Mouse (Mus musculus) midbrain, postnatal 0 days (tissue): Measurements from ENCODE around the gene Tln2. TPM values are rescaled to one million over a fixed set of nuclear protein-coding genes. Genes with fewer than 3 reads are reported as not detected.
A peak's percentile ranks its signal among the peaks of the same experiment; 100 is the strongest.

ENCODE experiments used
- ATAC-seq: fragments of 200-750 bp; cut with Nextera tagmentation; 2 replicates; pipeline ENCODE4 v1.8.0; 2017; ENCODE audit warnings: moderate number of reproducible peaks, mild to moderate bottlenecking, moderate TSS enrichment, moderate library complexity; ENCODE audit not compliant: low FRiP score
- DNase-seq: peaks from one replicate; pipeline ENCODE4 v3.0.0-alpha.2; 2015; ENCODE audit warnings: low spot score
- H3K27ac ChIP-seq: fragments of 300-500 bp; sonication (generic); 2 replicates; pipeline ENCODE4 v1.5.1; 2014; ENCODE audit warnings: low read depth, mild to moderate bottlenecking, low read length, mixed read lengths
- H3K27me3 ChIP-seq: fragments of 300-500 bp; sonication (generic); 2 replicates; pipeline ENCODE4 v1.6.1; 2014; ENCODE audit warnings: low read length, control low read depth, mixed read lengths; ENCODE audit not compliant: insufficient read depth
- H3K36me3 ChIP-seq: fragments of 300-500 bp; sonication (generic); 2 replicates; pipeline ENCODE4 v1.6.1; 2014; ENCODE audit warnings: low read length, control low read depth, mixed read lengths; ENCODE audit not compliant: insufficient read depth
- H3K4me1 ChIP-seq: fragments of 300-500 bp; sonication (generic); 2 replicates; pipeline ENCODE4 v1.6.1; 2014; ENCODE audit warnings: mild to moderate bottlenecking, control low read depth, antibody characterized with exemption, low read length, mixed read lengths; ENCODE audit not compliant: insufficient read depth
- H3K4me2 ChIP-seq: fragments of 300-500 bp; sonication (generic); 2 replicates; pipeline ENCODE4 v1.6.1; 2014; ENCODE audit warnings: low read depth, mild to moderate bottlenecking, low read length, mixed read lengths; ENCODE audit not compliant: poor library complexity, severe bottlenecking
- H3K4me3 ChIP-seq: fragments of 300-500 bp; sonication (generic); 2 replicates; pipeline ENCODE4 v1.5.1; 2014; ENCODE audit warnings: low read depth, mild to moderate bottlenecking, low read length, moderate library complexity
- H3K9ac ChIP-seq: fragments of 300-500 bp; sonication (generic); replicated peaks from 2 replicates; pipeline ENCODE4 v1.6.1; 2014; ENCODE audit warnings: mild to moderate bottlenecking, low read length, moderate library complexity, mixed read lengths; ENCODE audit not compliant: poor library complexity, severe bottlenecking
- H3K9me3 ChIP-seq: fragments of 300-500 bp; sonication (generic); 2 replicates; pipeline ENCODE4 v1.6.1; 2016; ENCODE audit warnings: low read length, control low read depth
- CTCF ChIP-seq: IDR thresholded peaks from 2 replicates; pipeline ENCODE4 v1.5.1; 2016; ENCODE audit warnings: antibody characterized with exemption, mild to moderate bottlenecking
- WGBS: fragments of 180-500 bp; shearing (Covaris S2); extraction: QIAGEN DNeasy Blood & Tissue Kit; methylation state at CpG from one replicate; pipeline ENCODE4 v1.1.7; 2014; 5-methylcytosine and 5-hydroxymethylcytosine counted together
- polyA plus RNA-seq: library from polyadenylated mRNA; unstranded; fragments of >200 nt; fragmentation: Nextera tagmentation; extraction: Ambion mirVana; gene quantifications from 2 replicates; pipeline ENCODE4 v1.2.1, GENCODE M21; 2015
- total RNA-seq: library from RNA; depleted of rRNA; stranded (reverse); fragments of >200 nt; gene quantifications from 2 replicates; pipeline ENCODE4 v1.2.3, GENCODE M21; 2014

Gene Tln2
- total and polyA plus RNA-seq, 2 experiments from 2014 or later: 49.4 to 66.7 TPM

DNA sequence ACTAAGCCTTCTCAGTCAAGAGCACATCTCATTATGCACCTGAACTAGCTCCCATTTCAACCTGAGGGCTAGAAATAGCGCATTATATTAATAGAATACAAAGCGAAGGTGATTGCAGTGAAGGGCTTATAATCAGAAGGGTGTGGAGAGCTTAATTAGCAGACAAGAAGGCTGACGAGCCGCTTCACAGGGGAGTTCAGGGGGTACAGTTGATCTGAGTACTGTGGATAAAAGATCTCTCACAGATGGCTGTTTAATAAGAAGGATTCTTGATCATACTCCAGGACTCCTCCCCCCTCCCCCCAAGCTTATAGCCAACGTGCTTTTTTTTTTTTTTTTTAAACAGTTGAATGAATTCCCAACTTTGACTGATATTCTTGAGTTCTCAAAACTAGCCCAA is 198.0 kb downstream of the Tln2 start:
- Histone ChIP-seq H3K27me3 (no peaks in the 10 kb centered on the region), H3K36me3 (0 out of 2 replicates have a peak, but pooled peaks cover 4% of the 10 kb centered on the region), H3K4me2 (no peak overlapping the region), H3K4me3 (no peak overlapping the region), H3K27ac (no peak overlapping the region), H3K4me1 (no peaks in the 10 kb centered on the region), H3K9ac (no peak overlapping the region), H3K9me3 (no peaks in the 10 kb centered on the region)
- no peak for TF ChIP-seq CTCF
- WGBS: 47% methylated on average over 5 of the region's 5 CpGs
- ATAC-seq: no peak
- DNase-seq: peak; percentile 44

DNA sequence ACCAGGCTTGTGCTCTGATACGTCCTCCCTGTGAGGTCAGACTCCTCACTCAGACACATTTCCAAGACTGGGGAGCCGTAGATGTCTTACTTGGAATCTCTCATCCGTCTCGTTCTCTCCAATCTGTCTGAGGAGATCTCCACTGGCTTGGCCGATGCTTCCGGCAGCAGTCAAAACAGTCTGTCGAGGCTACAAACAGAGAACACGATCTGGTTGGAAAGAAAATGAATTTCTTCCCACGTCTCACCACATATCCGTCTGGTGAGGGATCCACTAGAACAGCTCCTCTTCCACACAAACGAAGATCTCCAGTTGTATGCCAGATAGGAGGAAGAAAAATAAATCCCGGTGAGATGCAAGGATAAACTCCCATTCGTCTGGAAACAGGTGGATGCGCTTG is 205.1 kb downstream of the Tln2 start:
- ATAC-seq: no peak

DNA sequence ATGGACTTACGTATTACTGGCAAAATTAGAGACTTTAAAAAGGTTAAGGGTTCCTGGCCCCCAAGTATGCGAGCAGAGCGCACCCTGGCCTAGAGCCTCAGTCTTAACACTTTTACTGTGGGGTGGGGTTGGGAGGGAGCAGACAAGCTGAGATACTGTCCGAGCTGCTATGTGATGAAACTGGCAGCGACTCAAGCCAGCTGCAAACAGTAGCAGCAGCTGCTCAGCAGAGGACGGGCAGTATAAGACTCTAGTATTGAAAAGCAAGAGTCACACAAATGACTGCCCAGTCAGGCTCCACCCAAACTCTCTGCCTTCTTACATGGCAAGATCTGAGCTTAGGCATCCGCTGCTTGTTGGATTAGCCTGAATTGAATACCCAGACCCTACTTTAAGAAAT is 206.1 kb downstream of the Tln2 start:
- ATAC-seq (no peak), DNase-seq (no peak)
- 81% methylated on average over 7 of the region's 7 CpGs for WGBS
- Histone ChIP-seq H3K27me3 (no peaks in the 10 kb centered on the region), H3K4me3 (no peak overlapping the region), H3K27ac (no peak overlapping the region), H3K4me2 (no peak overlapping the region), H3K4me1 (no peaks in the 10 kb centered on the region), H3K9me3 (no peaks in the 10 kb centered on the region), H3K9ac (no peak overlapping the region), H3K36me3 (0 out of 2 replicates have a peak, but pooled peaks cover 2% of the 10 kb centered on the region)
- TF ChIP-seq CTCF: no peak

More for the DNA sequence above, 205.1 kb downstream of the Tln2 start:
- Histone ChIP-seq H3K27ac (no peak overlapping the region), H3K4me3 (no peak overlapping the region), H3K27me3 (no peaks in the 10 kb centered on the region), H3K4me2 (no peak overlapping the region), H3K9ac (no peak overlapping the region), H3K36me3 (0 out of 2 replicates have a peak, but pooled peaks cover 2% of the 10 kb centered on the region), H3K4me1 (no peaks in the 10 kb centered on the region), H3K9me3 (no peaks in the 10 kb centered on the region)
- DNase-seq: no peak
- 94% methylated on average over 14 of the region's 14 CpGs for WGBS
- no peak for TF ChIP-seq CTCF

DNA sequence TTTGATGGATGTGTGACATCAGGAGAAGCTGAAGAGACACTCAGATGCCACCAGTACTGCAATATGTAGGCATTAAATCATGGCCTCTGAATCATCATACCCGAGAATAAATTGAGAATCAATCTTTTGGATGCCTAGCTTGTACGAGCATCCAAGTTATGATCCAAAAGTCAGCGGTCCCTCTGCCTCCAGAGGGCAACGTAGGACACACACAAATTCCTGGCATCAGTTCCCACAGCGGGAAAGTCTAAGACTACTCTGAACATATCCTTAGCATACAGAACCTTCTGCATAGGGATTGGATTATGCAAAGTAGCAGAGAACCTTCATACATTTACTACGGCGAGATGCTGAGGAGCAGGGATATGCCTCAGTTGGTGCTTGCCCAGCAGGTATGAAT is 210.5 kb downstream of the Tln2 start:
- DNase-seq (peak; percentile 42), ATAC-seq (no peak)
- Histone ChIP-seq H3K4me1 (no peaks in the 10 kb centered on the region), H3K27me3 (no peaks in the 10 kb centered on the region), H3K4me2 (no peak overlapping the region), H3K4me3 (no peak overlapping the region), H3K9me3 (no peaks in the 10 kb centered on the region), H3K9ac (no peak overlapping the region), H3K36me3 (peaks cover 7% of the 10 kb centered on the region; the same call in 1 of the 2 replicates), H3K27ac (no peak overlapping the region)
- WGBS: 84% methylated on average over 7 of the region's 7 CpGs
- TF ChIP-seq CTCF: peak; percentile 58

- peaks cover 11% of the 10 kb centered on the region for H3K36me3 ChIP-seq
- H3K9me3 ChIP-seq: no peaks in the 10 kb centered on the region
- DNase-seq (no peak), ATAC-seq (no peak)
- no peak for TF ChIP-seq CTCF
- no peaks in the 10 kb centered on the region for H3K4me1 ChIP-seq
- 87% methylated on average over 5 of the region's 5 CpGs for WGBS
- no peak overlapping the region for H3K4me3 ChIP-seq
- no peak overlapping the region for H3K9ac ChIP-seq
- no peak overlapping the region for H3K4me2 ChIP-seq
- H3K27ac ChIP-seq: no peak overlapping the region
- no peaks in the 10 kb centered on the region for H3K27me3 ChIP-seq
Measured at GRCm38 (mm10) chr9:67347184-67347583, 212.3 kb downstream of the Tln2 start.

DNA sequence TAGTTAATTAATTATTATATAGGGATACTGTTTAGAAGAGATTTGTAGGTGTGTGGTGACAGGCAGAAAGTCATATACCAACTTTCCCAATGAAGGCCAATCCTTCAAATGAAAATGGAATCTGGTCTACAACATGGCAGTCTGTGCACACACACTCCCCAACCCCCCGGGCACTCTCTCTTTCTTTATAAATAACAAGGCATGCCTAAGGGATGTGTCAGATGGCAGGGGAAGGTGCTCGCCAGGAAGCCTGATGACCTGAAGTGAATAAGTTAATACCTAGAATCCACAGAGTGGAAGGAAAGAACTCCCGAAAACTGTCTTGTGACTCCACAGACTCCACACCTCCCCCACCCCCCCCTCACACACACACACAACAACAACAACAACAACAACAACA is 228.2 kb downstream of the Tln2 start:
- DNase-seq: no peak
- TF ChIP-seq CTCF: no peak
- WGBS: 88% methylated on average over 3 of the region's 3 CpGs
- Histone ChIP-seq H3K4me1 (no peaks in the 10 kb centered on the region), H3K4me3 (no peak overlapping the region), H3K4me2 (no peak overlapping the region), H3K27me3 (no peaks in the 10 kb centered on the region), H3K9ac (no peak overlapping the region), H3K9me3 (no peaks in the 10 kb centered on the region), H3K36me3 (peaks cover 7% of the 10 kb centered on the region), H3K27ac (no peak overlapping the region)
- ATAC-seq: no peak
